Comparison of ENCODE assay signal across 9 mouse cellular contexts in the genomic region with DNA sequence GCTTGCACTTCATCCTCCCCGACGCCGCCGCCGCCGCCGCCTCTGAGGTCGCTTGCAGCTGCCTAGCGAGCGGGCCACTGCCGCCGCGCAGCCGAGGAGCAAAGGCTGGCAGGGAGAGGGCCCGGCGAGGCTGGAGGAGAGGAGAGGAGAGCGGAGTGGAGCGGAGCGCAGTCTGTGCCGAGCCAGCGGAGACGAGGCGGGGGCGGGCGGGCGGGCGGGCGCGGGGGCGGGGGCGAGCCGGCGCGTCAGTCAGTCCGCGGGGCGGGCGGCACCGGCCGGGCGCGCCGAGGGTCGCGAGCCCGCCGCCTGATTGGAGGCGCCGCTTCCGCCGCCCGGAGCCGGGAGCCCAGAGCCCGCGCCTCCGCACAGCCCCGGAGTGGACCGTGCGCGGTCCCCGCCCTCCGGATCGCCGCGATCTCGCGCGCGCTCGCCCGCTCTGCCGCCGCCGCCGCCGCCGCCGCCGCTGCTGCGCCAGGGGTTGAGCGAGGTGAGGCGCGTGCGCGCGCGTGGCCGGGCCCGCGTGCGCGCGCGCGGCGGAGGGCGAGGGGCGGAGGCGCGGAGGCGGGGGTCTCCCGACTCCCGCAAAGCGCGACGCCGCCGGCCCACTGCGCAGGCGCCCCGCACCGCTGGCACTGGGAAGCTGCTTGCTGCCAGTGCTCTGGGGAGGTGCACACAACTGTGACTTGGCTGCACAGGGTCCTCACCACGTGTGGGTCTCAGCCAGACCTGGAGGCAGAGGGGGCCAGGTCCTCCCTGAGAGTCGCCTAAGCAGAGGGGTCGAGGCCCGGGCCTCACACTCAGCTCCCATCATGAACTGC. TPM values are rescaled to one million over a fixed set of nuclear protein-coding genes. Genes with fewer than 3 reads are reported as not detected.
A peak's percentile ranks its signal among the peaks of the same experiment; 100 is the strongest.
DNase-seq lines count a peak whose midpoint lies in the region; ATAC-seq and TF ChIP-seq lines count a peak whose summit lies in the region.
"Not testable (repeated sequence)": the region's sequence is repeated elsewhere in the genome, so short reads cannot be mapped to it uniquely, and the experiment has no call there.
"Had no signal": no experiment of that assay in that cellular context is flagged by ENCODE, and none has a peak within 500 bp of the region (broad histone marks: within the 10 kb centered on the region; RNA-seq: fewer than 3 reads in every experiment).

A gene (minus strand): TSS at position 193 of the 818 bp plus-strand sequence.

- not testable (repeated sequence) for H3K27me3 ChIP-seq in forebrain, embryonic 14.5 days (replicated peaks; ENCODE audit: control insufficient read depth, insufficient read depth, low read length); heart, postnatal 0 days (ENCODE audit: control insufficient read depth, insufficient read depth, low read length); kidney, embryonic 14.5 days (ENCODE audit: control insufficient read depth, insufficient read depth, low read length); liver, postnatal 0 days (ENCODE audit: insufficient read depth, low read length); neural tube, embryonic 12.5 days (replicated peaks)

- ATAC-seq in forebrain, embryonic 14.5 days = peak; percentile 89
- ATAC-seq in heart, postnatal 0 days (ENCODE audit: insufficient read depth, low read depth) = peak; percentile 72
- ATAC-seq in kidney, embryonic 14.5 days (ENCODE audit: low FRiP score, low TSS enrichment) = peak; percentile 89
- peak; percentile 49 for ATAC-seq in liver, postnatal 0 days
- ATAC-seq in neural tube, embryonic 12.5 days (ENCODE audit: low FRiP score, low read depth) = peak; percentile 89

- peak within 1 kb of the TSS; percentile 21; the same call in 1 of the 2 replicates for H3K27ac ChIP-seq in forebrain, embryonic 14.5 days (ENCODE audit: low read depth, low read length)
- not testable (repeated sequence) for H3K27ac ChIP-seq in heart, postnatal 0 days (ENCODE audit: low read depth); kidney, embryonic 14.5 days (ENCODE audit: low read depth, low read length); liver, postnatal 0 days (ENCODE audit: low read depth); neural tube, embryonic 12.5 days

- H3K4me1 ChIP-seq in forebrain, embryonic 14.5 days (ENCODE audit: control insufficient read depth, insufficient read depth, low read length); heart, postnatal 0 days (ENCODE audit: control insufficient read depth, insufficient read depth); kidney, embryonic 14.5 days (ENCODE audit: control insufficient read depth, insufficient read depth, low read length); liver, postnatal 0 days (ENCODE audit: insufficient read depth); neural tube, embryonic 12.5 days: not testable (repeated sequence)

- H3K4me3 ChIP-seq in forebrain, embryonic 14.5 days (ENCODE audit: low read depth, low read length) = peak within 1 kb of the TSS; percentile 29
- peak within 1 kb of the TSS; percentile 11 for H3K4me3 ChIP-seq in heart, postnatal 0 days (ENCODE audit: low read depth, low read length)
- H3K4me3 ChIP-seq in kidney, embryonic 14.5 days (ENCODE audit: low read length) = peak within 1 kb of the TSS; percentile 26
- not testable (repeated sequence) for H3K4me3 ChIP-seq in liver, postnatal 0 days (ENCODE audit: low read depth, low read length)
- peak within 1 kb of the TSS; percentile 31 for H3K4me3 ChIP-seq in neural tube, embryonic 12.5 days

- peak within 1 kb of the TSS; percentile 45 for H3K4me2 ChIP-seq in forebrain, embryonic 14.5 days (ENCODE audit: low read length)
- H3K4me2 ChIP-seq in heart, postnatal 0 days (ENCODE audit: low read depth, low read length) = peak within 1 kb of the TSS; percentile 40
- peak within 1 kb of the TSS; percentile 36 for H3K4me2 ChIP-seq in kidney, embryonic 14.5 days (replicated peaks; ENCODE audit: low read depth, low read length)
- H3K4me2 ChIP-seq in liver, postnatal 0 days (ENCODE audit: low read depth, low read length) = not testable (repeated sequence)
- H3K4me2 ChIP-seq in neural tube, embryonic 12.5 days (replicated peaks) = peak within 1 kb of the TSS; percentile 41

- not testable (repeated sequence) for H3K9ac ChIP-seq in forebrain, embryonic 14.5 days (ENCODE audit: low read length); heart, postnatal 0 days (replicated peaks; ENCODE audit: low read depth, low read length); kidney, embryonic 14.5 days (ENCODE audit: low read depth, low read length); liver, postnatal 0 days (replicated peaks); neural tube, embryonic 12.5 days

- H3K36me3 ChIP-seq in forebrain, embryonic 14.5 days (ENCODE audit: control insufficient read depth, insufficient read depth, low read length); heart, postnatal 0 days (replicated peaks; ENCODE audit: control insufficient read depth, insufficient read depth, low read length); kidney, embryonic 14.5 days (ENCODE audit: control insufficient read depth, insufficient read depth, low read length); liver, postnatal 0 days (replicated peaks; ENCODE audit: insufficient read depth, low read length); neural tube, embryonic 12.5 days: not testable (repeated sequence)

- not testable (repeated sequence) for TF ChIP-seq EP300 in heart, postnatal 0 days (IDR thresholded peaks at IDR 0.05; ENCODE audit: low read depth); liver, postnatal 0 days (IDR thresholded peaks at IDR 0.05; ENCODE audit: low read depth)

- peak; percentile 35 for DNase-seq in cerebellum, adult 9-11 months
- DNase-seq in forebrain, embryonic 14.5 days (ENCODE audit: low spot score); heart, postnatal 0 days (ENCODE audit: low spot score); left cerebral cortex, adult 8-10 months (ENCODE audit: low spot score in 2 of 2); liver, postnatal 0 days: not testable (repeated sequence)
- DNase-seq in thymus, postnatal 14 days = peak; percentile 2

- not testable (repeated sequence) for H3K9me3 ChIP-seq in forebrain, embryonic 14.5 days (replicated peaks; ENCODE audit: control insufficient read depth, low read length); heart, postnatal 0 days (replicated peaks; ENCODE audit: control insufficient read depth, low read length); kidney, embryonic 14.5 days (ENCODE audit: control insufficient read depth, low read length); liver, postnatal 0 days (ENCODE audit: low read length); neural tube, embryonic 12.5 days

- not testable (repeated sequence) for TF ChIP-seq CTCF in heart, postnatal 0 days (IDR thresholded peaks at IDR 0.05; ENCODE audit: low read depth); liver, postnatal 0 days (IDR thresholded peaks at IDR 0.05; ENCODE audit: low read depth)

- 50% methylated on average over 12 of the region's 116 CpGs for WGBS in forebrain, embryonic 14.5 days
- no CpG with 5 or more reads among the region's 116 CpGs for WGBS in heart, postnatal 0 days
- WGBS in kidney, embryonic 14.5 days = 22% methylated on average over 8 of the region's 116 CpGs
- WGBS in liver, postnatal 0 days (ENCODE audit: insufficient replicate concordance) = 0% methylated on average over 1 of the region's 116 CpGs
- 7% methylated on average over 6 of the region's 116 CpGs for WGBS in neural tube, embryonic 12.5 days

RNA-seq across cellular contexts. Expression of the gene that starts here (rescaled TPM):
- polyA plus RNA-seq in forebrain, embryonic 14.5 days (2014; fragmentation: Nextera tagmentation; extraction: Ambion mirVana) = 52.5 and 64.9 TPM in 2 replicates
- 1.1 and 1.8 TPM in 2 replicates for total RNA-seq in heart, postnatal 0 days (2014; rRNA removed; ENCODE audit: low replicate concordance)
- polyA plus RNA-seq in heart, postnatal 0 days (2015; fragmentation: Nextera tagmentation; extraction: Ambion mirVana) = 1.6 and 1.7 TPM in 2 replicates
- 17.6 and 19.7 TPM in 2 replicates for polyA plus RNA-seq in kidney, embryonic 14.5 days (2014; fragmentation: Nextera tagmentation; extraction: Ambion mirVana)
- 10 to 100 TPM; 23.7 to 28.0 (median 26.2) TPM for total RNA-seq in left cerebral cortex, adult 8-10 months (2022)
- polyA plus RNA-seq in liver, postnatal 0 days (2015; fragmentation: Nextera tagmentation; extraction: Ambion mirVana) = 0.06 TPM in 1 of 2 replicates, not detected in the other
- 36.2 and 41.3 TPM in 2 replicates for polyA plus RNA-seq in neural tube, embryonic 12.5 days (2016; fragmentation: Nextera tagmentation; extraction: Ambion mirVana)
- total RNA-seq: megakaryocyte progenitor cell, adult 5-6 weeks had no signal

Comparison
In these comparisons a context has a peak if more than half of its experiments do, and no peak if none do; other contexts are left out.
1. Peak in ATAC-seq in liver, postnatal 0 days; RNA of the gene not detected or under 1 TPM.